Mouse (Mus musculus): ENCODE results near the gene Tspan11. TPM values are rescaled to one million over a fixed set of nuclear protein-coding genes. Genes with fewer than 3 reads are reported as not detected.

Gene Tspan11
- total and polyA plus RNA-seq, 3 experiments, result not detected

DNA sequence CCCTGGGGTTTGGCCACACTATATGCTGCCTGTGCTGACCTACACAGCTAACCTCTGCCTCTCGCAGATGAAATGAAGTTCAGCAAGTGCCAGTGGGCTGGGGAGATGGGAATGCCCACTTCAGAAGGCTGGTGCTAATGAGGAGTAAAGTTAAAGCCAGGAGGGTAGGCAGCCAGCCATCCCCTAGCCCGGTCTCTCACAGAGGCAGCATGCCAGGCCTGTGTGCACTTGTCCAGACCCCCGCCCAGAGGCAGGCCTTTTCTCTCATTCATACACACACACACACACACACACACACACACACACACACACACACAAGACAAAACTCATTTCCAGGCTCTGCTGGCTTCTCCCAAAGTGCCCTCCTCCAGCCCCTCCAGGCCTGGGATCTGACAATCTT, 113.4 kb downstream of the Tspan11 start:
- no peak overlapping the region for H3K4me3 ChIP-seq (replicated peaks in 1 of 3; ENCODE audit: low read depth in 2 of 3, low read length in 2 of 3, poor library complexity in 1 of 3)
- H3K27ac ChIP-seq (ENCODE audit: insufficient read depth, low read depth), result no peak overlapping the region
- peaks cover 92% of the 10 kb centered on the region for H3K27me3 ChIP-seq (replicated peaks)
- TF ChIP-seq ZKSCAN1 (IDR thresholded peaks at IDR 0.05; ENCODE audit: borderline replicate concordance, low read depth, low read length), result no peak
- TF ChIP-seq MAFK (IDR thresholded peaks at IDR 0.05; ENCODE audit: insufficient replicate concordance, low read length), result no peak
- no peak for TF ChIP-seq MXI1 (IDR thresholded peaks at IDR 0.05; ENCODE audit: low read depth, low read length)
- TF ChIP-seq KAT2A (IDR thresholded peaks at IDR 0.05; ENCODE audit: insufficient replicate concordance, low read length), result no peak
- no peak for TF ChIP-seq NRF1 (IDR thresholded peaks at IDR 0.05; ENCODE audit: low read depth, low read length)
- in situ Hi-C loops (cut with MboI; ENCODE audit: low pct_ligation_motif_present, low pct_unique_long_range_greater_than_20kb, low sequenced_read_pairs), result no loop called here
- H3K36me3 ChIP-seq (replicated peaks in 1 of 2; ENCODE audit: control insufficient read depth in 1 of 2, insufficient read depth in 1 of 2, low read length in 1 of 2), result no peaks in the 10 kb centered on the region
- H3K9me3 ChIP-seq (replicated peaks; ENCODE audit: low read length), result no peaks in the 10 kb centered on the region
- no peak for DNase-seq (ENCODE audit: extremely low read depth)
- dilution Hi-C loops (cut with MboI; ENCODE audit: extremely low pct_ligation_motif_present, extremely low pct_unique_long_range_greater_than_20kb, low sequenced_read_pairs), result no loop called here
- no peaks in the 10 kb centered on the region for H3K4me1 ChIP-seq (ENCODE audit: control insufficient read depth in 1 of 2, insufficient read depth in 2 of 2)
- H3K9ac ChIP-seq (ENCODE audit: insufficient read depth, low read depth), result no peak overlapping the region
- H3K79me2 ChIP-seq (replicated peaks; ENCODE audit: control insufficient read depth, extremely low read depth, insufficient read depth, poor library complexity, severe bottlenecking), result no peaks in the 10 kb centered on the region
- H3K4me2 ChIP-seq (ENCODE audit: insufficient read depth, low read depth, poor library complexity, severe bottlenecking), result no peak overlapping the region

- H3K36me3 ChIP-seq (replicated peaks in 1 of 2; ENCODE audit: control insufficient read depth in 1 of 2, insufficient read depth in 1 of 2, low read length in 1 of 2), result no peaks in the 10 kb centered on the region
- dilution Hi-C loops (cut with MboI; ENCODE audit: extremely low pct_ligation_motif_present, extremely low pct_unique_long_range_greater_than_20kb, low sequenced_read_pairs), result no loop called here
Observed at GRCm38 (mm10) chr6:128001587-128001986, 114.2 kb downstream of the Tspan11 start.

GRCm38 (mm10) chr6:128002104-128002503, 114.7 kb downstream of the Tspan11 start:
- Histone ChIP-seq H3K4me2 (ENCODE audit: insufficient read depth, low read depth, poor library complexity, severe bottlenecking) (no peak overlapping the region), H3K9me3 (replicated peaks; ENCODE audit: low read length) (no peaks in the 10 kb centered on the region), H3K79me2 (replicated peaks; ENCODE audit: control insufficient read depth, extremely low read depth, insufficient read depth, poor library complexity, severe bottlenecking) (no peaks in the 10 kb centered on the region), H3K9ac (ENCODE audit: insufficient read depth, low read depth) (no peak overlapping the region), H3K27ac (ENCODE audit: insufficient read depth, low read depth) (no peak overlapping the region), H3K36me3 (replicated peaks in 1 of 2; ENCODE audit: control insufficient read depth in 1 of 2, insufficient read depth in 1 of 2, low read length in 1 of 2) (no peaks in the 10 kb centered on the region), H3K4me1 (ENCODE audit: control insufficient read depth in 1 of 2, insufficient read depth in 2 of 2) (no peaks in the 10 kb centered on the region), H3K4me3 (replicated peaks in 1 of 3; ENCODE audit: low read depth in 2 of 3, low read length in 2 of 3, poor library complexity in 1 of 3) (no peak overlapping the region), H3K27me3 (replicated peaks) (peaks cover 97% of the 10 kb centered on the region)
- dilution Hi-C loops (cut with MboI; ENCODE audit: extremely low pct_ligation_motif_present, extremely low pct_unique_long_range_greater_than_20kb, low sequenced_read_pairs) (no loop called here), in situ Hi-C loops (cut with MboI; ENCODE audit: low pct_ligation_motif_present, low pct_unique_long_range_greater_than_20kb, low sequenced_read_pairs) (no loop called here)
- DNase-seq (ENCODE audit: extremely low read depth), result no peak
- TF ChIP-seq ZKSCAN1 (IDR thresholded peaks at IDR 0.05; ENCODE audit: borderline replicate concordance, low read depth, low read length) (no peak), ZC3H11A (IDR thresholded peaks at IDR 0.05; ENCODE audit: low read depth, low read length) (no peak), RAD21 (IDR thresholded peaks at IDR 0.05; ENCODE audit: low read depth, low read length) (no peak), RCOR1 (conservative IDR thresholded peaks at IDR 0.05; ENCODE audit: low read depth, low read length) (no peak), MAFK (IDR thresholded peaks at IDR 0.05; ENCODE audit: insufficient replicate concordance, low read length) (no peak), SIN3A (IDR thresholded peaks at IDR 0.05; ENCODE audit: low read length) (no peak), SMC3 (IDR thresholded peaks at IDR 0.05; ENCODE audit: low read depth, low read length) (no peak), NRF1 (IDR thresholded peaks at IDR 0.05; ENCODE audit: low read depth, low read length) (no peak), JUN (IDR thresholded peaks at IDR 0.05; ENCODE audit: insufficient read depth, low read depth, low read length) (no peak), HCFC1 (IDR thresholded peaks at IDR 0.05; ENCODE audit: low read depth, low read length) (no peak), MXI1 (IDR thresholded peaks at IDR 0.05; ENCODE audit: low read depth, low read length) (no peak), IRF4 (IDR thresholded peaks at IDR 0.05; ENCODE audit: low read depth, low read length) (no peak), BHLHE40 (IDR thresholded peaks at IDR 0.05; ENCODE audit: low read depth, low read length) (no peak), CTCF (conservative IDR thresholded peaks at IDR 0.05 in 1 of 2, IDR thresholded peaks at IDR 0.05 in 1 of 2; ENCODE audit: low read depth in 2 of 2, low read length in 2 of 2) (no peak)

More at GRCm38 (mm10) chr6:128001587-128001986, 114.2 kb downstream of the Tspan11 start:
- DNase-seq (ENCODE audit: extremely low read depth), result no peak
- Histone ChIP-seq H3K27me3 (replicated peaks) (peaks cover 95% of the 10 kb centered on the region), H3K9me3 (replicated peaks; ENCODE audit: low read length) (no peaks in the 10 kb centered on the region), H3K4me1 (ENCODE audit: control insufficient read depth in 1 of 2, insufficient read depth in 2 of 2) (no peaks in the 10 kb centered on the region), H3K4me3 (replicated peaks in 1 of 3; ENCODE audit: low read depth in 2 of 3, low read length in 2 of 3, poor library complexity in 1 of 3) (no peak overlapping the region), H3K4me2 (ENCODE audit: insufficient read depth, low read depth, poor library complexity, severe bottlenecking) (no peak overlapping the region), H3K27ac (ENCODE audit: insufficient read depth, low read depth) (no peak overlapping the region), H3K9ac (ENCODE audit: insufficient read depth, low read depth) (no peak overlapping the region), H3K79me2 (replicated peaks; ENCODE audit: control insufficient read depth, extremely low read depth, insufficient read depth, poor library complexity, severe bottlenecking) (no peaks in the 10 kb centered on the region)
- TF ChIP-seq POLR2AphosphoS2 (IDR thresholded peaks at IDR 0.05; ENCODE audit: low read depth, low read length) (no peak), MAX (IDR thresholded peaks at IDR 0.05; ENCODE audit: low read length) (no peak), EP300 (IDR thresholded peaks at IDR 0.05; ENCODE audit: low read length) (no peak), NRF1 (IDR thresholded peaks at IDR 0.05; ENCODE audit: low read depth, low read length) (no peak), BHLHE40 (IDR thresholded peaks at IDR 0.05; ENCODE audit: low read depth, low read length) (no peak), TCF12 (IDR thresholded peaks at IDR 0.05; ENCODE audit: low read depth, low read length) (no peak)
- in situ Hi-C loops (cut with MboI; ENCODE audit: low pct_ligation_motif_present, low pct_unique_long_range_greater_than_20kb, low sequenced_read_pairs), result no loop called here

Data from CH12.LX (cell line).